Mouse (Mus musculus): ENCODE results near the gene Sertad2.

The Sertad2 gene

GRCm38 (mm10) chr11:20646986-20647726 is 104.1 kb downstream of the Sertad2 start:
- no peak for DNase-seq

DNA sequence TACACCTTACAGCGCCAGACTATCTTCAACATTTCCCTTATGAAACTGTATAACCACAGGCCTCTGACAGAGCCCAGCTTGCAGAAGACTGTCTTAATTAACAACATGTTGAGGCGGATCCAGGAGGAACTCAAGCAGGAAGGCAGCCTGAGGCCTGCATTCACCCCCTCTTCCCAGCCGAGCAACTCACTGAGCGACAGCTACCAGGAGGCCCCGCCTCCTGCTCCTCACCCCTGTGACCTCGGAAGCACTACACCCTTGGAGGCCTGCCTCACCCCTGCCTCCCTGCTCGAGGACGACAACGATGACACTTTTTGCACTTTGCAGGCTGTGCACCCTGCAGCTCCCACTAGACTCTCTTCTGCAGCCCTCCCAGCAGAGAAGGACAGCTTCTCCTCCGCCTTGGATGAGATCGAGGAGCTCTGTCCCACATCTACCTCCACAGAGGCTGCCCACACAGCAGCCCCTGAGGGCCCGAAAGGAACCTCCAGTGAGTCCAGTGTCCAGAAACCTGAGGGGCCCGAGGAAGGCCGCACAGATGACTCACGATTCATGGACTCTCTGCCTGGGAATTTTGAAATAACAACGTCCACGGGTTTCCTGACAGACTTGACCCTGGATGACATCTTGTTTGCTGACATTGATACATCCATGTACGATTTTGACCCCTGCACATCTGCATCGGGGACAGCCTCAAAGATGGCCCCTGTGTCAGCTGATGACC is 105.0 kb downstream of the Sertad2 start:
- DNase-seq = peak; percentile 80

DNA sequence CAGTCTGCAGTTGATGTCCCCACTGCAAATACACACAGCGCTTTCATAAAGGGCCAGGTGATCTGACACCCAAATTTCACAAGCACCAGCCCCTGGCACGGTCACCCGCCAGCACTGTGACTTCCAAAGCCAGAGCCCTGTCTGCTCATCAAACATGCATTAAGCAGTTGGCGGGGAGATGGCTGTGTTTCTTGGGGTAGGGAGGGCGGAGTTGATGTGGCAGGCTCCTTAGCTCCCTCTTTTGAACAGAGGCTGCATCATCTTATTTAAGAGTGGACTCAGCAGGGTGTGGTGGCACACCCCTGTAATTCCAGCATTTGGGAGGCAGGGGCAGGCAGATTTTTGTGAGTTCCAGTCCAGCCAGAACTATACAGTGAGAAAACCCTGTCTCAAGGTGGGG is 106.4 kb downstream of the Sertad2 start:
- DNase-seq = peak; percentile 62

GRCm38 (mm10) chr11:20650006-20650639 is 107.1 kb downstream of the Sertad2 start:
- peak; percentile 75 for DNase-seq

GRCm38 (mm10) chr11:20651166-20651565 is 108.1 kb downstream of the Sertad2 start:
- DNase-seq = no peak

- DNase-seq = peak; percentile 88
Measured at GRCm38 (mm10) chr11:20655795-20656710, 113.0 kb downstream of the Sertad2 start.

DNA sequence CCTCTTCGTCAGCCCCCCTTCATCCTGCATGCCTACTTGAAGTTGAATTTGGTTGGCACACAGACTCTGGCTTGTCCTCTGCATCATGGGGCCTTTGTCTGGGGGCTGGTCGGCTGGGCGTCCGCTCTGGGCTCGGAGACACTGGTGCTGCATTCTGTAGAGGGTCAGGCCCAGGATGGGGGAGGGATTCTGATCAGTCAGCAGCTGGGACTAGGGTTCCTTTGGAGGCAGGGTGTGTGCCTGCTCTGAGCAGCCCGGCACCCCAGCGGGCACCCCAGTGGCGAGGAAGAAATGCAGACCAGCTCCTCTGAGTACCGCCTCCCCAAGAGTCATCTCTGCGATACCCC is 113.6 kb downstream of the Sertad2 start:
- peak; percentile 54 for DNase-seq

DNA sequence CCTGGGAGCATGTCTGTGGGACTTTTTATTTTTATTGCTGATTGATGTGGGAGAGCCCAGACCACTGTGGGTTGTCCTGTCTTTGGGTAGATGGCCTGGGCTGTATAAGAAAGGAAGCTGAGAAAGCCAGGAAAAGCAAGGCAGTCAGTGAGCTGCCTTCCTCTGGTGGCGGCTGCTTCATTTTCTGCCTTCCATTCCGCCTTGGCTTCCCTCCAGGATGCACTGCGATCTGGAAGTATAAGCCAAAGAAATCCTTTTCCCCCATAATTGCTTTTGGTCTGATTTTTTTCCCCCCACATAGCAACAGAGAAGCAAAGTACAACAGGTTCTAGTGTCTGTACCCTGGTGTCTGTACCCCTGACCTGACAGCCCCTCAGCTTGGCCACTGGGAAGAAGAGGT is 116.0 kb downstream of the Sertad2 start:
- DNase-seq = no peak

DNA sequence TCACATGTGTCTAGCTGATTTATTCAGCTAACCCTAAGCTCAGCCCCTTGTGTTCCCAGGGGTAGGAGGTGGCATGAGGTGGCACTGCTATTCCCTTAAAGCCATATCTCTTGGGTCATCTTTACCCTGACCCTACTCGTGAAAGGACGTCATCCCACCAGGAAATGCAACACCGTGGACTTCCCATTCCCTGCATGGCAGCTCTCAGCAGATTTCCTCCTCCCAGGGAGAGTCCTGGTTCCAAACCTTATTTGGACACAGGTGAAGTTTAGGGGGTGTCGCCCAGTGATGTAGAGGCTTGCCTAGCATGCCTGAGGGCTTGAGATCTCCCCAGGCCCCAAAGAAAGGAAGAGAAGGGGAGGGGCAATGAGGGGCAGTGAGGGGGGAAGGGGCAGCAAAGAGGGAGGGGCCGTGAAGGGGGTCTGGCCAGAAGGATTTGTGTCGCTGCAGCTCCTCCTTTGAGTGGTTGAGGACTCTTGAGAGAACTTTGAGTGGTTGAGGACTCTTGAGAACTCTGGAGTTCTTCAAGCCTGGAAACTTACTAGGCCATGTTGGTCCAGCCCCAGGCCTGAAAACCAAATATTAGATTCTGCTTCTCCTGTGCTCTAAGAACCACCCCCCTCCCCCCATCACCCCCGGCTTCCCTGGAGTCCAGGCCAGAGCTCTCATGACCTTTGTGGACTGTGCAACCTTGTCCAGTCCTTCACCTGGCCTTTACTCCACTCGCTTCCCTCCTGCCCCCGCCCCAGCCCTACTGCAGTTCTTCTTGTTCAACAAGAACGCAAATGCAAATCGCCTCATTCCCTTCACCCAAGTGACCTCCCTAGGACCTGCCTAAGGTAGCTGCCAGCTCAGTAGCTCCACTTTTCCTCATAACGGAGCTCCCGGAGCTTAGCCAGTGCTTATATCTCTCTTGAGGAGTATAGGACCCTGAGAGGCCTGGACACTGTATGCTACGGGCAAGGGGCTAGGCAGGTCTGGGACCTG is 117.4 kb downstream of the Sertad2 start:
- DNase-seq = no peak

GRCm38 (mm10) chr11:20661652-20662051 is 118.6 kb downstream of the Sertad2 start:
- DNase-seq = peak; percentile 66

GRCm38 (mm10) chr11:20662811-20663210 is 119.8 kb downstream of the Sertad2 start:
- no peak for DNase-seq

DNA sequence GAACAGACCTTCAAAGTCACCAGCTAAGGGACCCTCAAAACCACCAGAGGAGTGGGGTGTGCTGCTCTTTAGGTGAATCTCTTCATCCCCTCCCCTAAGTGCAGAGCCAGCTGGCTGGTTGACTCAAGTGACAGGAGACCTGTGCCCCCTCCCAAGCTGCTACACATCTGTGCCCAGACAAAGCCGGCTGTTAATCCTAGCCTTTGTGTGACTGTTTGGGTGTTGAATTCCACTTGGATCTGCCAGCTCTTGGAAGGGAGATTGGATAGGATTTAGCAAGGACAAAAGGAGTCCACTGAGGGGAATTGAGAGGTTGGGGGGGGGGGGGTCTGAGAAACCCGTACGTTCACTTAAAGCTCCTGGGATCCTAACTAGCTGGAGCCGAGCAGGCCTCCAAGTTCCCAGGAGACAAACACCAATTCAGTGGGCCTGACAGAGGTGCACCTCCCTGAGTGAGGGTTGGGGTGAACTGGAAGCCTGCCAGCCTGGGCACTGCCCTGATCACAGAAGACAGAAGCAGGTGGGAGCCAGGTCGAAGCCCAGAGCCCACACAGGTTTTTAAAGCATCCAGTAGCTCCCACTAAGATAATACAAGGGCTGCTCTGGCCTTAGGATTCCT is 120.6 kb downstream of the Sertad2 start:
- DNase-seq = peak; percentile 54

GRCm38 (mm10) chr11:20664878-20665277 is 121.8 kb downstream of the Sertad2 start:
- no peak for DNase-seq

- peak; percentile 27 for DNase-seq
Measured at GRCm38 (mm10) chr11:20671789-20672392, 128.8 kb downstream of the Sertad2 start.

GRCm38 (mm10) chr11:20672513-20672912 is 129.5 kb downstream of the Sertad2 start:
- no peak for DNase-seq

DNA sequence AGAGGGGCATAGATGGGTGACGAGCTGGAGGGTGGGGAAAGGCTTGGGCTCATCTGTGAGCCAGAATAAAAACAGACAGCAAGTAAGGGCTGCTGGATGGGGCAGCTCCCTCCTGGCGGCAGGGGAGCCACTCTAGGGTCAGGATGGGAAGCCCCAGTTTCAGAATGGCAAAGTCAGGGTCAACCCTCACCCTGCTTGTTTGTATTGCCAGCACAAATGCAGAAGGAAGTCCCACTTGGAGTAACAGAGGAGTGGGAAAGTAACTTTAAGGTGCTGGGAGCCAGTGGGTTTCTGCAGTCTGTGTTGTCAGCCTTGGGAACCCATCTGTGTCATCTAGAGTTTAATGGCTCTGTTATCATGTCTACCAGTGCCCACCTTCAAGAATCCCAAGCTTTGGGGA is 136.3 kb downstream of the Sertad2 start:
- DNase-seq = no peak

DNA sequence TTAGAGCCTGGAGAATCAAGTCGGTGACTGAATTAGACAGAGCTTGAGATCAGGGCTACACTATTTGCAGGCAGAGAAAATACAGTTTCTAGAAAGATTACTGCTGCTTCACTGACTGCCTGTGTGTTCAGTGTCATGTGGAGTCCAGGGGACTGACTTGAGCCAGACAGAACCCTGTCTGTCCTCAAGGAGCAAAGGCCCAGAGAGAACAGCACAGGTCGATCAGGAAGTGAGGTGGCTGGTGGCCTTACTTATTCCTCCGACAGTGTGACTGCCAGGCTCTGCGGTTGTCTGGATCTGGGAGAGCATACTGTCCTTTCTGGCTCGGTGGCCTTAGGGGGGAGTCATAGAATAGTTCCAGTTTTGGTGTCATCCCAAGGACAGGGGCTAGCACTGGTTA is 137.7 kb downstream of the Sertad2 start:
- no peak for DNase-seq

- DNase-seq = no peak
Measured at GRCm38 (mm10) chr11:20681679-20682078, 138.6 kb downstream of the Sertad2 start.

DNA sequence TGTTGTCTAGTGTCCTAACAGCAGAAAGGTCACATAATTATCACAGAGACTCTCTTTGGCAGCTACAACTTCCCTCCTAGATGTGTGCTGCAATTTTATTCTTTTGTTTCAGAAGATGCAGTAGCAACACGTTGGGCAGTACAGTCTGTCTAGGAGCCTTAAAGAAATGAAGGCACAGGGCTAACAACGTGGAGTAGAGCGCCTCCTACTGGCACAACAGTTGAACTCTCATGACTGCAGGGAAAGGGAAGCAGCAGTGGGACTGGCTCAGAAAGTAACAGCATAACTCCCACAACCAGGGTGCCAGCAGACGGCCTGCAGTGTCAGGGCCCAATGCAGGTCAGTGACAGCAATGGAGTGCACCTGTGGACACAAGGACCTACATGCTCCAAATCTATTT is 147.9 kb downstream of the Sertad2 start:
- DNase-seq = peak; percentile 89

Measured in embryo, embryonic 11 days (tissue).